Mouse (Mus musculus) heart, adult 18-20 months (tissue): ENCODE measurements around the gene Tef. TPM values are rescaled to one million over a fixed set of nuclear protein-coding genes. Genes with fewer than 3 reads are reported as not detected.

Experiments
- DNase-seq, 2 experiments: peaks; one replicate each; pipeline ENCODE4 v3.0.0; 2021 to 2022; ENCODE audit warnings: mixed read lengths in 1 of 2
- long read RNA-seq, 2 experiments: library from polyadenylated mRNA; stranded (forward); transcript quantifications; one replicate each; pipeline ENCODE4 v2.0.0; 2021
- total RNA-seq, 2 experiments: library from RNA; stranded (reverse); gene quantifications; 2 replicates each; pipeline ENCODE4 v1.2.3; 2021

Gene Tef
- 10 to 100 TPM; 67.5 to 73.0 TPM for total RNA-seq
- long read RNA-seq, experiment 1, full-length matches to known transcripts: 33 of 50 reads
- long read RNA-seq, experiment 1, partial matches to known transcripts: 0 of 50 reads
- long read RNA-seq, experiment 1, other reads (novel, unspliced or antisense): 17 of 50 reads
- long read RNA-seq, experiment 2, full-length matches to known transcripts: 9 of 17 reads
- long read RNA-seq, experiment 2, partial matches to known transcripts: 2 of 17 reads
- long read RNA-seq, experiment 2, other reads (novel, unspliced or antisense): 6 of 17 reads

DNA sequence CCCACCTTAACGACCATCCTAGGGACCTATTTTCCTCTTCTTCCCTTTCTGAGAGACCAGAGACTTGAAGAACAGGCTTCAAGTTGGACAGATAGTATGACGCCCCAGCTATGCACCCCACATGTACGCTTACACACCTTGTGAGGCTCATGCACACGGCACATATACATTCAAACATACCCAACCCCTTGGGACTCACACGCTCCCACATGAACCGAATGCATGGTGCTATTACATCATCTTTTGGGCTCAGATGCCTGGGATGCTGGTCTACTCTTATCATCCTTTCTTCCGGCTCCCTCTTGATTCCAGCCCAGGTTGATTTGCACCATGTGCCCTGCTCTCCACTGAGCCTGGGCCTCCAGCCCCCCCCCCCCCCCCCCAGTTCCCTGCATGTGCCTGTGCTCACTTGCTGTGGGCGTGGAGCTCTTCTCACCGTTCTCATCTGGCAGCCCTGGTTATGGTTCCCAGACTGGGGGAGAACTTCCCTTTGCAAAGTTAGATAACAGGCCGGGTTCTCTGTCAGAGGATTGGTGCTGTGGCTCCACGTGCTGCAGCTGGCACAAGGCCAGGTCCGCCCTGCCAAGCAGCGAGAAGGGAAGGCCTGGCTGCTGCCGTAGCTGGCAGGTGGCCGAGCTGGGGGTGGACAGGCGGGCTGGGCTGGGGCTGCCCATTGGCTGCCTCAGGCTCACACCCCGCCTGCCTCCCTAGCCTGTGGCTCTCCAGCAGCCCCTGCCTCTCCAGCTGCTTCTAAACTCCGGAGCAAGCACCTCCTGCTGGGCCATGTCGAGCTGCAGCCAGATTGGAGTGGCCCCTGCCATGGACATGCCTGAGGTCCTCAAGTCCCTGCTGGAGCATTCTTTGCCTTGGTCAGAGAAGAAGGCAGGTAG is at the start of gene Tef:
Tef (plus strand) TSS at position 421 of the 890 bp plus-strand sequence.
- DNase-seq: peak; percentile 99 to 100

DNA sequence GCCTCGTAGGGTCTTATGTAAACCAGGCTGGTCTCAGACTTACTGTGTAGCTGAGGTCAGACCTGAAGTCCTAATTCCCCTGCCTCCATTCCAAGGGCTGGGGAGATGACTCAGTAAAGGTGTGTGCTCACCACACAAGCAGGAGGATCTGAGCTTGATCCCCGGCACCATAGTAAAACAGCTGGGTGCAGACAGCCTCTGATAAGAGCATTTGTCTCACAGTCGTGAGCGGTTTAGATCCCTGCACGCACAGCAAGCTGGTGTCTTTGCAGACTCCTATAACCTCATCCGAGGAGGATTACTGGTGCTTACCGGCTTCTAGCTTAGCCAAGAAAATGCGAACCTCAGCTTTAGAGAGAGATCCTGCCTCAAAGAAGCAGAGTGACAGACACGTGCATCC is 48.6 kb upstream of the Tef start:
- no peak for DNase-seq

- DNase-seq: no peak
Observed at GRCm38 (mm10) chr15:81758701-81759100, 43.5 kb upstream of the Tef start.

- DNase-seq: no peak
Observed at GRCm38 (mm10) chr15:81759542-81759941, 42.7 kb upstream of the Tef start.

- no peak for DNase-seq
Observed at GRCm38 (mm10) chr15:81760361-81761079, 41.7 kb upstream of the Tef start.

GRCm38 (mm10) chr15:81761381-81761780 is 40.8 kb upstream of the Tef start:
- no peak for DNase-seq

- DNase-seq: no peak
Observed at GRCm38 (mm10) chr15:81761959-81762358, 40.3 kb upstream of the Tef start.

- DNase-seq: no peak
Observed at GRCm38 (mm10) chr15:81764573-81764972, 37.6 kb upstream of the Tef start.

DNA sequence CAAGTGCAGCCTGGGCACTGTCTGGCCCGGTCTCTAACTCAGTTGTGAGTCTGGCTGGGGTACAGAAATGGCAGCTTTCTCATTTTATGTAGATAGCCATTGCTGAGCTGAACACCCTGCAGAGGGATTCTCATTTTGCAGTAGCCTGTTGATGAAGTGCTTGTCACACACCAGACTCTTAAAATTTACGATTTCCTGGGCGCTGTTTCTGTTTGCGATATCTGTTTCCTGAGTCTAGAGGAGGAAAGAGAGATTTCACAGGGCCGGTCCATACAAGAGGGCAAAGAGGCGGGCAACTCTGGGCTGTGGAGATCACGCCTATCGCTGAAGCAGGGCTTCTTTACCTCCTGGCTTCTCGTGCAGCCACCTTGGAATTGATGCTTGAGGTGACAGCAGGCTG is 36.6 kb upstream of the Tef start:
- DNase-seq: no peak

DNA sequence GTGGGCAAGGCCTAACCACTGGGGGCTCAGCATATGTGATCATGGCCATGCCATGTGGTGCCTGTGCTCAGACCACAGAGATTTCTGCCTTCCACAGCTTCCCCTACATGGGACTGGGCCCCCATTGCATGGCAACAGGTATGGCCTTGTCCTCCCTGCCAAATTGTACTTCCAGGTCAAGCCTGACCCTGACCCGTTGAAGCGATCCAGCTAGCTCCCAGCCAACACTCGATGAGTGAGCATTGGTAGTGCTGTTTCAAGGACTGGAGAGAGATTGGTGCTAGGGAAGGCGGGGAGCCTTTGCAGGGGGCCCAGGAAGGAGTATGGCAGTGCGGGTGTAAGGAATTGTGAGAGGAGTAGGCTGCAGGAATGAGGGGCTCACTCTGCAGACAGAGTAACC is 35.8 kb upstream of the Tef start:
- DNase-seq: no peak

GRCm38 (mm10) chr15:81769037-81769436 is 33.2 kb upstream of the Tef start:
- DNase-seq: no peak

DNA sequence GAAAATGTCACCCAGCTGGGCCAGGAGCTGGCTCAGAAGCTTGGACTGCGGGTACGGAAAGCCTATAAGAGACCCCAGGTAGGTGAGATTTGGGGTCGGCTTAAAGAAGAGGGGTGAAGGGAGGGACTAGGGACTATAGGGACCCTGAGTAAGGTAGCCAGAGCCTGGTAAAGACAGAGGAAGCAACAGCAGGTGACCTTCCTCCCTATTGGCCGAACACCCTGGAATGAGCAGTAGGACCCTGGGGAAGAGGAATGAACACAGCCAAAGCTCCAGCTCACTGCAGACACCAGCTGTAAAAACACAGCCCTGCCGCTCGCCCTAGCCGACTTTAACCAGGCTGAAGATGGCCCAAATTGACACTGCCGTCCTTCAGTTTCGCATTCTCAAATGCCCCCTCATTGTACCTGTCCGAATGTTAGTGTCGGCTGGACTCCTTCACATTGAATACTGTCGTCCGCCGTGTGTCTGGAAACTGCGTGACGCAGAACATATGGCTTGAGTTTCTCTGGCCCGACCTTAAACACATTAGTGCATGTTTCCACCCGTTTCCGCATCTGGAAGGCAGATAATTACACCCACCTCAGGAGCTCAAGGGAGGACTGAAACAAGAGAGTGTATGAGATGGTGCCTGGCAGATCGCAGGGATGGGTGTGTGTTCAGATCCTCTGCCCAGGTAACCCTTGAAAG is 29.6 kb upstream of the Tef start:
- DNase-seq: peak; percentile 35 to 36

DNA sequence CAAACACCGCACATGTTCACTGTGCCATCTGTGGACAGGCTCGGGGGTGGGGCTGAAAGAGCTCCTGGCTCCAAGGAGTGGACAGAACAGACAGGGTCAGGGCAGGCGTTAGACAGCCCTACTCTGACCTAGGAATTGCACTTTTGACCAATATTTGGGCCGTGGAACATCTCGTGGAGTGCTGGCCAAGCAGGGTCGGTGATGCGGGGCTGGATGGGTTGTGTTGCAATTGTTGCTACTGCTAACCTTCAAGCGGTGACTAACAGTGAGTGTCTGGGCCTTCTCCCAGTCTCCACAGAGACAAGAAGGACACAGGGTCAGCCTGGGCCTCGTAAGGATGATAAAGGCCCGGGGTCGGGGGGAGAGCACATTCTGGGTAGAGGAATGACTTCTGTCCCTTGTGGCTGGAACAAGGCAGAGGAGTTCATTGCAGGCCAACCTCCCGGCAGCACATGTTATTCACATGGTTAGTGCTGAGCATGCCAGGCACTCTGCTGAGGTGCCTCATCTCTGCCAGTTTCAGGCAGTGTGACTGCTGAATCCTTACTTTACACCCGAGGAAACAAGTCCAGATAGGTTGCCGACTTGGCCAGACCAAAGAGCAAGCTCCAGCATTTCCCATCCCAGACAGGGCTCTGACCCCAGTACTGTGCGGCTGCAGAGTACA is 27.6 kb upstream of the Tef start:
- DNase-seq: peak; percentile 75 to 76

GRCm38 (mm10) chr15:81776631-81777422 is 25.4 kb upstream of the Tef start:
- no peak for DNase-seq

GRCm38 (mm10) chr15:81781816-81782215 is 20.4 kb upstream of the Tef start:
- DNase-seq: no peak

DNA sequence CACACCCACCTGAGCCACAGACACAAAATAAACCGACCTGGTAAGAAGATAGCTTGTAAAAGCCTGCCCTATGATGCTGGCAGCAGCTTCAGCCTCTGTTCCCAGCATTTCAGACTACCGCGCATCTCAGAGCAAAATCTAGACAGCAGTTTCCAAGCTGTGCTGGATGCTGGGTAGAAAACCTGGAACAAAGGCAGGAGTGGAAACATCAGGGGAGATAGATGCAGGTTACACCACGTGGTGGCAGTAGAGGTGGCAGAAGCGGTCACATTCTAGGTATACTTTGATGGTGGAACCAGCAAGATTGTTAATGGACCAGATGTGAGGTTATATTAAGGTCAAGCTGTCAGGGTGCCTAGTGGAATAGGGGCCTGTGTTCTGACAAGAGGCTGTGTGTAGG is 17.5 kb upstream of the Tef start:
- peak in 1 of 2 experiments; percentile 31 for DNase-seq

DNA sequence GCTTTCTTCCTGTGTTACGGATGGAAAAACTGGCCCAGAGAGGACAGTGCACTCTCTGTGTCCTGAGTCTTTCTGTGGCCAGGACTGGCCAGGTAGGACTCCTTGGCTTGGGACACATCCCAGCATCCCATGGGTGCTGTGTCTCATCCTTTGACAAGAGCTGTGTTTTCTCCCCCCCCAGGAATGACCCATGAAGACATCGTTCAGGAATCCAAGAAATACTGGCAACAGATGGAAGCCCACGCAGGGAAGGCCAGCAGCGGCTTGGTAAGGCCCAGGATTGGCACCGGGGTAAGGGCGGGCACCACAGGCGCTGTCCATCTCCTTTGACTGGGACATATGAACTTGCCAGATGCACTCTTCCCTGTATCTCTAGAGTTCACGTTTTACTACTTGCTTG is 16.5 kb upstream of the Tef start:
- DNase-seq: no peak

DNA sequence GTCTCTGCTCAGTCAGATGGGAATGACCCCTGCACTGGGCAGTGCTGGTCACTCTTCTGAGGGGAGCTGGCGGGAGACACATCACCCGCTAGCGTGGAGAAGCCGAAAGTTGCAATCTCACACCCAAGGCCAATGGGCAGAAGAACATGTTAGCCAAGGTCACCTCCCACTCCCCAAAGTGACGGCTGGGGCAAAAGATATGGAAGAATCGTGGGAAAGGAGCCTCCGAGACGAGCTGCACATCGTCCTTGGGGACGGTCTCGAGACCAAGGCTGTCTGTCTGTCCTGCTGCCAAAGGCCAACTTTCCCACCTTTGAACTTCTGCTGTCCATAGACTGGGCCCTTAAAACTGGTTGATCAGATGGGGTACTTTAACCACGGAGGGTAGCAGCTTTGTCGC is 14.7 kb upstream of the Tef start:
- DNase-seq: no peak

- DNase-seq: no peak
Observed at GRCm38 (mm10) chr15:81792444-81792843, 9.8 kb upstream of the Tef start.

DNA sequence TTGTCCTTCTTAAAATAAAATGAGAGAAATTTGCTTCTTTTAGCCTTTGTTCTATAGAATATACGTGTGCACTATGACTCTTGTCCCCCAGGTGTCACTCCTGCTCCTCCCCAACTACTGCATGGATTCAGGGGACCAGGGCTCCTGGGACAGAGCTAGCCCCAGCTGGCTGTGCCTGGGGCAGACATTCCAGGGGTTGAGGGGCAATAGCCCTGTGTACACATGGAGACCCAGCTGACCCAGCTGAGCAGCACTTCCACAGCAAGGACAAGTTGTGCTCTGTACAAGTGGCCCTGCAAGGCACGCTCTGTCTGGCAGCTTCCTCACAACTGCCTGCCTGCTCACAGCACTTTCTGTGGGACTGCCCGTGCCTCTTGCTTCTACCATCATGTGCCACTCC is 6.0 kb upstream of the Tef start:
- DNase-seq: peak; percentile 69 to 77

- no peak for DNase-seq
Observed at GRCm38 (mm10) chr15:81797861-81798260, 4.4 kb upstream of the Tef start.
